Mouse (Mus musculus) large intestine, adult 2 months (tissue): ENCODE results near the gene Cyb5rl. TPM values are rescaled to one million over a fixed set of nuclear protein-coding genes. Genes with fewer than 3 reads are reported as not detected.
A peak's percentile ranks its signal among the peaks of the same experiment; 100 is the strongest.
"Not testable (repeated sequence)": the region's sequence is repeated elsewhere in the genome, so short reads cannot be mapped to it uniquely, and the experiment has no call there.

Experiments used
- DNase-seq: peaks from one replicate; pipeline ENCODE4 v3.0.0-alpha.2; 2012; ENCODE audit warnings: low read depth, low spot score
- whole genome bisulfite sequencing: fragments of 180-500 bp; shearing (Covaris S2); methylation state at CpG from one replicate; pipeline ENCODE4 v1.1.7; 2018; 5-methylcytosine and 5-hydroxymethylcytosine counted together
- polyA plus RNA-seq: library from polyadenylated mRNA; depleted of rRNA; stranded (reverse); fragments of >200 nt; gene quantifications from 2 replicates; pipeline ENCODE4 v1.2.3, GENCODE M21; 2012

Cyb5rl gene
- polyA plus RNA-seq, 1 experiment, result 5.0 TPM

DNA sequence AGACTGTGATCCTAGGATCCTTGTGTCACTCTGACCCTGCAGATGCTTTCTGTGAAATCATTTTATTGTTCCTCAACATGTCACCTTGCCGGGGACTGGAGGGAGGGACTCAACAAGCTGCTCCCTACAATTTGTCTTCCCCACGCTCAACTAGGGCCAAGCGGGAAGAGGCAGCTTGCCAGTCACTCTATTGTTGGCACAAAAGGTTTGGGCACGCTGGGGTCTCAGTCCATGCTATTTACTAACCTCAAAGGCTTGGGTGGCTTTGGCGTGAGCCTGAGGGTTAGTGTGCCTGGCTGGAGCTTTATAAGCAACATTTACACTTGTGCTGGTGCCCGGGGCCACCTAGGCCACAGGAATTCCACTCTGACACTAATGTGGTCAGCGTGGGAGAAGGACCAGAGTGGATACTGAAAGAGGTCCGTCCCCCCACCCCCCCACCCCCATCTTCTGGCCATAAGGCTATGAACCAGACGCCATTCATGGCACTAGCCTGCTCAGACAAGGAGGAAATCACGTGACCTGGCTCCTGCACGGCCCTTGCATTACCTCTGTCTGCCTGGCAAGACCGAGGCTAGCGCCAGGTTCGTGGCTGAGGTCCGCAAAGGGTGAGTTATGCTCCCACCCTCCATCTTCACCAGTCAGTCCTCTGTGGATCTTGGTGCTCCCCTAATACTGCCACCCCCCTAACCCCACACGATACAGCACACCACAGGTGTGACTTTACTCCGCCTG is 32.2 kb downstream of the Cyb5rl start:
- 72% methylated on average over 17 of the region's 17 CpGs for WGBS
- DNase-seq, result no peak

DNA sequence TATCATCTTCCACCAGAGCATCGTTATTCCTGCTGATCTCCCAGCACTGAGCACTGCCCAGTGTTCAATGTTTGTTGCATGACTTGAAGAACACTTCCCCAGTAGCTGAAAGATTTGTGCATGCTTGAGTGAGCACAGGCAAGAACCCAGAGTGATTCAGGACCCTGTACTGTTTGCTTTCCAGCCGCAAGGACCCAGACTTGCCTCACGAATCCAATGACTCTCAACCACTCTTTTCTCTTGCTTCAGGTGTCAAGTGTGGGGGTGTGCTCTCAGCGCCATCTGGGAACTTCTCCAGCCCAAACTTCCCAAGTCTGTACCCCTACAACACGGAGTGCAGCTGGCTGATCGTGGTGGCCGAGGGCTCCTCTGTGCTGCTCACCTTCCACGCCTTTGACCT is 35.4 kb downstream of the Cyb5rl start:
- DNase-seq, result no peak
- 64% methylated on average over 8 of the region's 8 CpGs for WGBS

DNA sequence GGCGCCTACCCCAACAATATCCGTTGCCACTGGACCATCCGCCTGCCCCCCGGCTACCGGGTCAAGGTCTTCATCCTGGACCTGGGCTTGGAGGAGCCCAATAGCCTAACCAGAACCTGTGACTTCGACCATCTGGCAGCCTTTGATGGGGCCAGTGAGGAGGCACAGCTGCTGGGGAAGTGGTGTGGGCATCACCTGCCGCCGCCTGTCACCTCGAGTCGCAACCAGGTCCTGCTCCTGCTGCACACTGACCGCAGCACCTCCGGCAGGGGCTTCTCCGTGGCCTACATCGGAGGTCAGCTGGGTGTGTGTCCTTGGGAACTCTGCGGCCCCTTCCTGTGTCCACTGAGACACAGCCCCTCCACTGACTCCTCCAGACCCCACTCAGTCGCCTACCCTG is 40.0 kb downstream of the Cyb5rl start:
- no peak for DNase-seq
- WGBS, result 88% methylated on average over 16 of the region's 16 CpGs

DNA sequence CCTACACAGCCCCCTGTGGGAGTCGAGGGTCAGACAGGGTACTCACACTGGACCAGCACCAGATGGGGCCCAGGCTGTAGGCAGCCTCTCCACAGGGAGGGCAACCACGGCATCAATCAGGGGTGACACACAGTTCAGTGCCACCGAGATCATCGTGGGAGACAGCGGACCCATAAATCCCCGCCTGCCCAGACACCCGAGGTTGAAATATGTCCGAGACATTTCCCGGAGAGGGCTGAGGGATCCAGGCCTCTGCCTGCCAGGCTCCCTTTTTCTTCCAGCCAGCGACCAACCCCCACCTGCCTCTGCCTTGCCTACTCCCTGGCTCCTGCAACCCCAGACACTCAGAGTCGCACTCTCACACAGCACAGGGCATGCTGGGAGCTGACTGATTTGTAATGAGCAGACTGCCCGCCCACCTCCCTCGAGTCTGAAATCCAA is 41.5 kb downstream of the Cyb5rl start:
- 31% methylated on average over 13 of the region's 13 CpGs for WGBS

DNA sequence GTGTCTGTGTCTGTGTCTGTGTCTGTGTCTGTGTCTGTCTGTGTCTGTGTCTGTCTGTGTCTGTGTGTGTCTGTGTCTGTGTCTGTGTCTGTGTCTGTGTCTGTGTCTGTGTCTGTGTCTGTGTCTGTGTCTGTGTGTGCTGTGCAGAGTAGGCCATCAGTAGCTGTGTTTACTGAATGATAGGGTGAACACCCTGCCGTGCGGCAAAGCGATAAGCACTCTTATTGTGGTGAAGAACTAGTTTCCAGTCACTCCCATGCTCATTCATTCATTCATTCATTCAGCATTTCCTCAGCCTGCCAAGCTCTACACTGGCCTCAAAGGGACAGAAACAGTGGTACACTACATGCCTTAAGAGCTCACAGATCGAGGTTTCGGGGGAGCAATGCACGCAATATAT is 42.4 kb downstream of the Cyb5rl start:
- WGBS, result 89% methylated on average over 6 of the region's 6 CpGs
- DNase-seq, result not testable (repeated sequence)

More for the DNA sequence above, 41.5 kb downstream of the Cyb5rl start:
- DNase-seq, result no peak

DNA sequence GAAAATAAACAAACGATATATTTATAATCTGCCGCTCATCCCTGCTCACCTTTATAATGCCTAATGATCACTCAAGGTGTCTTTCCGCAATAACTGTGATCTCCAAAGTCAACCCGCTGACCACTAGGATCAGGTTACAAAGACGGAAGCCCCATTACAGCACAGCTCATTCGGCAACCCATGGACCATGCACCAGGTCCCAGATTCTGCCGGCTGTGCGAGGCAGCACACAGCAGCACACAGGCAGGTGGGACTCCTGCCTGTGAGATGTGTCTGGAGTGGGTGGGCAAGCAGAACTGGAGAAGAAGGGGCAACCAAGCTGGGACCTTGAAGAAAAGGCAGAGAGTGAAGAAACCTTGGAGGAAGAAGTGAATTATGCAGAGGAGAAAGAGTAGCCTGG is 47.5 kb downstream of the Cyb5rl start:
- 28% methylated on average over 8 of the region's 8 CpGs for WGBS
- DNase-seq, result no peak

DNA sequence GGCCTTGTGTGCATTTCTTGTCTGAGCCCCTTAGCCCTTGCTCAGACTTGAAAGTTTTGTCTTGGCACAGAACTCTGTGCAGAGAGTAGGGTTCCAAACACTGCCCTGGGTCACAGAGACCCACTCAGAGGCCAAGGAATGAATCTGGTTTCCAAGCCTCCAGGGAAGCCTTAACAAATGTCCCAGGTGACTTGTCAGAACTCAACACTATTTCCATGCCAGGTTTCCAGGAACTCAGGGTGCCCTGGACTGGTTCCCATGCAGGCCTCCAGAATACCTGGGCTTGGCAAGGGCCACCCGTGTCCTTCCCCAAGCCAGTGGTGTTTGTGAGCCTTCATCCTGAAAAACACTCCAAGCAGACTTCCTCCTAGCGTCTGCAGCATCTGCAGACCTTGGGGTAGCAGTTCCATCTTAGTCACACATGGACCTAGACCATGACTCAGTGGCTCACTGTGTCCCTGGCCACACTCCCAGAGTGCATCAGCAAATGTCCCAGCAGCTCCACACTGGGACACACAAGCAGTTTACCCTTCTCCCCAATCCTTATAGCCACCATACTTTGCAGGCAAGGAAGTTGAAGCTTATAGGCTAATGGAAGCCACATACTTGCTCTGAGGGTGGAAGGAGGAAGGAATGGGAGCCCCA is 51.1 kb downstream of the Cyb5rl start:
- DNase-seq, result no peak
- 73% methylated on average over 2 of the region's 2 CpGs for WGBS

DNA sequence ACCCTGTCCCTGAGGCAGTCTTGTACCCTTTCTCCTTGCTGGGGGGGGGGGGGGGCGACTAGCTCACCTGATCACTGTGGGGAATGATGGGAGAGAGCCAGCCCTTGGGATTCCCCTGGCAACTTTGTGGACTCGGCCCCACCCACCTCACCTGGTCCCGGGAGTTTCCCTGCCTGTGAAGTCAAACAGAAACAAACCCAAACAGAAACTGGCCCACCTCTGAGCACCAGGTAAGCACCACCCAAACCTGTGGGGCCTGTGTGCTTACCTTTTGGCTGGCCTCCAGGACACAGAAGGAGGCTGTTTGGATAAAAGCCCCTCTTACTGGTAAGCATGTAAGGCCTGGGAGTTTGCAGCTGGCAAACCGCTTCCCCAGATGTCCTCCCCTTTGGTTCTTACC is 52.3 kb downstream of the Cyb5rl start:
- 44% methylated on average over 4 of the region's 4 CpGs for WGBS
- peak; percentile 19 for DNase-seq

DNA sequence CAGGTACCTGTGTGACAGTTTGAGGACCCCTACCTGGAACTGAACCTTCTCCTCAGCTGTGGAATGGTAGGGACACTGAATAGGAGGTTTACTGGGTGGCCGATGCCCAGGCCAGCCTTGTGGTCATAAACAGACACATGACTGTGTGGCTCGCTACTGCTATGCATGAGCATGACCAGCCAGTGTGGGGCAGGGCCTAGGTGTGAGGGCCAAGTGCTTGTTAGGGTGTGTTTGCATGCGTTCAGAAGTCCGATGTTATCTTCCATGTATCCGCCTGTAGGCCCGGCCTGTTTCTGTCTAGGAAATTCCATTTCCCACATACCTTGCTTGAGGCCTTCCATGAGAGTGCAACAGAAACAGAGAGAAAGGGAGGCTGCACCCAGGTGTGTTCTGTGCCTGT is 53.9 kb downstream of the Cyb5rl start:
- WGBS, result 46% methylated on average over 6 of the region's 6 CpGs
- DNase-seq, result no peak

DNA sequence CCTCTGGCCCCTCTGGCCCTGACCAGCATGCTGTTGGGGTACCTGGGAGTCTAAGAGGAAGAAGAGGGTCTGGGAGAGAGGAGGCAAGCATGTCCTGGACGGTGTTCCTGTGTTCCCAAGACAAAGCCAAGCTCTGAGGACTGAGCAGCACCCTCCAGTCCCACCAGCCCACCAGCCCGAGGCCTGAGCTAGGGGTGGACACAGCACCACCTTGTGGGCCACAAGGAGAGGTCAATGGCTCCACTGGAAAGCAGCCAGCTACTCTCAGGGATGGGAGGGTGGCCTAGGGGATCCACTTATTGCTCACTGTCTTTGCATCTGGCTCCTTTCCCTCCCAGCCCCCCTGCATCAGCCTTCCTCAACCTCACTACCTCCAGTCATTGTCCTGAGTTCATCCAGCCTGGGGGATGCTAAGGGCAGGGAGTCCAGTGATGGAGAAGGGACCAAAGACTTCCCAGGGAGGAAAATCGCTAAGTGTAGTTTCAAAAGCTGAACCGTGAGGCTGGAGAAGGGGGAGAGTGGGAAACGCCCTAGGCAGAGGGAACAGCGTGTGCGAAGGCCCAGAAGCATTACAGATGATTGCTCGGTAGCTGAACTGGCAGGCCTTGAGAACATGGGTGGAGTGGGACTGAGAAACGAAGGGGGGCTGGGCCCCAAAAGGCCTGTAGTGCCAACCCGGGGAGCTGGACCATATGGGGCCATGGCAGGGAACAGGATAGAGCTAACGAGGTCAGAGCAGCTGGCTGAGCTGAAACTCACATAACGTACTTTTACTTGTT is 54.6 kb downstream of the Cyb5rl start:
- DNase-seq, result no peak
- 80% methylated on average over 12 of the region's 12 CpGs for WGBS

DNA sequence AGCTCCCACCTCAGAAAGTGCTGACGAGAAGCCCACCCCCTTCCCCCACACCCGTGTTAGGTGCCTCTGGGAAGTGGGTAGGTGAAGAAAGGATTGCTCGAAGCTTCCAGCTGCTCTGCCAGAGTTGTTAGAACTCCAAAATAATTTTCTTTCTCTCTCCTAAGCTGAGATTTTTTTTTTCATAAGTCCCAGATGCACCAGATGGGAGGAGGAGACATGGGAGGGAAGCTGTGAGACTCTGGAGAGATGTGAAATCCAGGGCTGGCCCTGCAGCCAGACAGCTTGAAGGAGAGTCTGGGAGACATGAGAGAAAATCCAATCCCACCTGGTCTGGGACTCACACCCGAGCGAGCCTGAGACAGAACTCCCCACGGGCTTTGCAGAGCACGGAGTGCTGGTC is 57.6 kb downstream of the Cyb5rl start:
- 65% methylated on average over 7 of the region's 7 CpGs for WGBS
- no peak for DNase-seq

DNA sequence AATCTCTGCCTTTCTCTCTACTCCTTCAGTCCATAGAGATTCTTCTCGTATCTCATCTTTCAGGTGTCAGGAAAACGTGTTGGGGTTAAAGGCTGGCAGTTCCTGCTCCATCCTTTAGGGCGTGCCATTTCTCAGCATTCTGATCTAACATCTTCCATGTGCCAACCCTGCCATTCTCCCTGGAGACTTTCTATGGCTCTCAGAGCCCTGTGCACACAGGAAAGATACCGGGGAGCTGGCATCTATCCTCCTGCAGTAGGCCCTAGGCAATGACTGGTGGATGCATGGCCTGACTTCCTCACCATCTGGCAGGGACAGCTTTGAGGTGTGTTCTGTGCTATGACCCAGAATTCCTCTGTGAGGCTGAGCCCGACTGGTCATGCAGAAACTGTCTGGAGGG is 58.3 kb downstream of the Cyb5rl start:
- no peak for DNase-seq
- 49% methylated on average over 5 of the region's 5 CpGs for WGBS

DNA sequence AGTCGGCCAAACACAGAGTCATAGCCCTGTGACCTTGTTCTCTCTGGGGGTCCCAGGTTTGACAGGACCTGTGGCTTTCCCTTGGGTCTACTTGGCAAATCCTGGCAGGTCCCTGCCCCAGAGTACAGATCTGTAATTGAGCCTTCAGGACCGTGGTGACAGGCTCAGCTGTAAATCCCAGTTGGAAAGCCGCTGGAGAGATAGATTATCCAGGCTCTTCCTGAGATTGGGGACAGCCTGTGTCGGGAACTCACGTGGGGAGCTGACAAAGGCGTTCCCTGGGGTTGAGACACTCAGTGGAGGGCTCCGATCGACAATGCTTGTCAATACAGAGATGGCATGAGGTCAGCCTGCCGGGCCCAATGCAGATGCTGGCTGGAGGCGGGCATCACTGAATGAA is 59.6 kb downstream of the Cyb5rl start:
- WGBS, result 73% methylated on average over 10 of the region's 10 CpGs
- no peak for DNase-seq

DNA sequence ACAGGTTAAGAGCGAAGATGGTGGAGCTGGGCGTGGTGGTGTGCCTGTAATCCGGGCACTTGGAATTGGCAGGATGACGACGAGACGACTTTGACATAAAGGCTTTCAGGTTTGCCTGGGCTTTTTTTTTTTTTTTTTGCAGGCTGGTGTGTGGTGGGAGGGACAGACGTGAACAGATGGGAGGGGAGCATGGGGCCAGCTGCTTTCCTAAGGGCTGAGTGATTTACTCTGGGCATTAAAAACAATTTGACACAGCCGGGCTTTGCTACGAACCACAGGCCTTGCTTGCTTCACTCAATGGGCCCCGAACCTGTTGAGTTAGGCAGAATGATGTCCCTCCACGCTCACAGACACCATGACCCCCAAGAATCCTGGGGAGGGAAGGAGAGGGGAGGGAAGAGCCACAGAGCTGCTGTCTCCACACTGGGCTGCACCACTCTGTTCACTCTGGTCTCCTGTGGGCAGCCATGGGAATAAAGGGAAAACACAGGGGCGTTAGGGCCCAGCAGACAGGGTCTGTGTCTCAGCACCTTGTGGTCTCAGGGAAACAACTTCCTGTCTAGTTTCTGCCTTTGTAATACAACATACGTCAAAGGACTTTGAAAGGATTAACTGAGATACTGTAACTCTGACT is 60.2 kb downstream of the Cyb5rl start:
- no peak for DNase-seq
- 71% methylated on average over 13 of the region's 13 CpGs for WGBS

DNA sequence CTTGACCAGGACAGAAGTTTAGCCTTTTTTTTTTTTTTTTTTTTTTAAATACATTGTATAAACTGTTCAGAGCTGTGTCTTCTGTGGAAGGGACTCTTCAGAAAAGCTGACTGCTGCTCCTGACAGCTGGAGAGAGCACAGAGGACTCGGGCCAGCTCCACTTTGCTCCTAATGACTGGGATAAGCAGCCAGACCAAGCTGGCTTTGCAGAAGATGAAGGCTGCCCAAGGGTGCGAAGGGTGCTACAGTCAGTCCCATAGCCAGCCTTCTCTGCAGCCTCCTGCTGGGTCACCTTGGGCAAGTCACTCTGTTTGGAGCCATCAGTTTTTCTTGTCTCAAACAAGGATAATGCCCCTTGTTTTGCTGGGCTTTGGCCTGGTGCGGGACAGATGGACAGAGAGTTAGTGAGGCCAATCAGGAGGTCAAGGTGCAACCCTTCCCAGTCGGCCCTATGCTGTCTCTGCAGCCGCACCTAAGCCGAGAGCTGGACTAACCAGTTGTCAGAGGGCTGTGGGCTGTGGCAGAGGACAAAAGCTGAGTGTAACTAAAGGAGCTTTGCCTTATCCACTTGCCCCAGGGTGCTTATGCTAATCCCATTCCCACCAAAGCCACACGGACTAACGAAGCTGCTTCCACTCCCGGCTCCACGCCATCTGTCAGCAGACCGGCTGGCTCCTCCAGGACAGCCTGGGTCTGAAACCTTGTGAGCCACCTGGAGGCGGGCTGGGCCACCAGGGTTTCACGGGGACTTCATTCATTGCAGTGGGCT is 61.3 kb downstream of the Cyb5rl start:
- no peak for DNase-seq

DNA sequence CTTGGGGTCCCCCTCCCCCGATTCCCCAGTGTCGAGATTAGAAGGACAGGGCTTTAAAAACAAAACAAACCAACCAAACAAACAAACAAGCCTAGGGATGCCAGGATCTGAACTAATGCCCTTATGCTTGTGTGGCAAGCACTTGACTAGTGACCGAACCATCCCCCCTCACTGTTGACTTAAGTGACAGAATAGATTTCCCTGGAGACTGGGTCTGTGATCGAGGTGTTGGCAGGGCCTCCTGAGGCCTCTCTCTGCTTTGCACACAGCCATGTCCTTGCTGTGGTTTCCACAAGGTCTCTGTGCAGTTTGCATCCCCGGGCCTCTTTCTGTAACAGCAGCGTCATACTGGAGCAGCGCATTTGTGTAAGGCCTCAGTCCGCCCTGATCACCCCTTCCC is 62.6 kb downstream of the Cyb5rl start:
- DNase-seq, result no peak
- 87% methylated on average over 8 of the region's 8 CpGs for WGBS

More for the DNA sequence above, 61.3 kb downstream of the Cyb5rl start:
- 45% methylated on average over 13 of the region's 13 CpGs for WGBS

DNA sequence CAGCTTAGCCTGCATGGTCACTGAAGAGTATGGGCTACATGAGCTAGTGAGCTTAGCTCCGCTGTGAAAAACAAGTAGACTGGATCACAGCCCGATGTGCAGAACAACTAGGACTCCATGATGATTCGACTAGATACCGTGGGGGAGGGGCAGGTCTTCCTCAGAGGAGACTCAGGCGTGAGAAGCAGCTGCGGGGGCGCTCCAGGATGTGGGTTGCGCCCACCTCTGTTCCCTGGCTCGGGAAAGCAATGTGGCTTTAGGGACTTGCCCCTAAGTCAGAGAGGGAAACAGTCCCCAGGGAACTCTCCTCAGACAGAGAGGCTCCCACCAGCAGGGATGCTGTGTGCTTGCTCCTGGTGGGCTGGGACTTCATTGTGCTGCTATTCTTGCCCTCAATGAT is 63.7 kb downstream of the Cyb5rl start:
- 45% methylated on average over 9 of the region's 9 CpGs for WGBS
- no peak for DNase-seq

DNA sequence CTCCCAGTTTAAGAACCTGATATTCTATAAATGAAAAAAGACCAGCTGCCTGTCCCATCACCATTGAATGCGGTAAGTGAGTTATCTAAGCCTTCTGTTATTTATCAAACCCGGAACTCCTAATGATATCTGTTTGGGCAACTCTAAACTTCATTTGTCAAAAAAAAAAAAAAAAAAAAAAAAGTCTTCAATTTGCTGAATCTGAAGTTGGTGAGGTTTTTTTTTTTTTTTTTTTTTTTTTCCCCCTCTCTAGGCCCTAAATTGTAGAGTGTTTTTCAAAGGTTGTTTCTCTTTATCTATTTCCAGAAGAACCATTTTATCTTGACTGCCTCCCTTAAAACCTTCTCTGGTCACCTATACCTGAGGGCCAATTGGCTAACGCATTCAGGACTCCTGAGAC is 68.1 kb downstream of the Cyb5rl start:
- 92% methylated on average over 3 of the region's 3 CpGs for WGBS
- no peak for DNase-seq

DNA sequence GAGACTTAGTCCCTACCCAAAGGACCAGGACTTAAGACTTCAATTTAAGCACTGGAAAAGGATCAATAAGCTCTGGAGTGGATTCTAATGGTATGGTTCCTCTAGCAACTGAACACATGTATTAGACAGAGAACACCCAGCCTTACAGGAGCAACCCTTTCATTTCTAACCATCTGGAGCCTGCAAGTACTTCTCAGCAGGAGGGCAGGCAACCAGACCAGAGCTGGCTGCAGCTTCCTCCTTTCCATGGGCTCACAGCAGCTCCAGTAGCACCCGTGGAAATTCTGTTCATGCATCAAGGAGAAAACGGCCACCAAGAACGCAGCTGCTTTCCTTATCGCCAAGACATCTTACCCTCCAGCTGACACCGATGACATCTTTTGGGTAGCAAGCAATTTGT is 68.9 kb downstream of the Cyb5rl start:
- no peak for DNase-seq
- 75% methylated on average over 5 of the region's 5 CpGs for WGBS

DNA sequence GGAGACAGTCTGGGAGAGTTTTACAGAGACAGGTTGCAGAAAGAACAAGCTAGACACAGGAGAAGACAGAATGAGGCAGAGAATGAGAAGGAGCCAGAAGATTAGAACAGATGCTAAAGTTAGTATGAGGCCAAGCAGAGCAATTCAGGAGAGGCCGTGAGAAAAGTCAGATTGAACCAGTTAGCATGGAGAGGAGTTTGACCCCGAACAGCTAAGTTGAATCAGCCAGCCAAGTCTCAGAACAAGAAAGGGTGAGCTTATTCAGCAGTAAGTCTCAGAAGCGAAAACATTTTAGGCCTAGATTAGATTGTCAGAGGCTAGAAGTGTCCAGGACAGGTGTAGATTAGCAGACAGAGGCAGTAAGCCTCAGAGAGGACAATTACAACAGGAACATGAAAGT is 69.7 kb downstream of the Cyb5rl start:
- no peak for DNase-seq
- 70% methylated on average over 3 of the region's 3 CpGs for WGBS
